Mouse (Mus musculus) midbrain, embryonic 12.5 days (tissue): ENCODE results near the gene Agap1. TPM values are rescaled to one million over a fixed set of nuclear protein-coding genes. Genes with fewer than 3 reads are reported as not detected.

Experiments used
- ATAC-seq: fragments of 200-750 bp; cut with Nextera tagmentation; 2 replicates; pipeline ENCODE4 v1.8.0; 2017; ENCODE audit warnings: low read depth, moderate TSS enrichment, moderate library complexity; ENCODE audit not compliant: low FRiP score
- H3K27ac ChIP-seq: fragments of 300-500 bp; sonication (generic); replicated peaks from 2 replicates; pipeline ENCODE4 v1.5.1; 2016; ENCODE audit warnings: mild to moderate bottlenecking
- H3K27me3 ChIP-seq: fragments of 300-500 bp; sonication (generic); 2 replicates; pipeline ENCODE4 v1.6.1; 2016; ENCODE audit warnings: mild to moderate bottlenecking
- H3K36me3 ChIP-seq: fragments of 300-500 bp; sonication (generic); 2 replicates; pipeline ENCODE4 v1.6.1; 2016
- H3K4me1 ChIP-seq: fragments of 300-500 bp; sonication (generic); 2 replicates; pipeline ENCODE4 v1.6.1; 2016
- H3K4me2 ChIP-seq: fragments of 300-500 bp; sonication (generic); replicated peaks from 2 replicates; pipeline ENCODE4 v1.6.1; 2016; ENCODE audit warnings: mild to moderate bottlenecking, moderate library complexity
- H3K4me3 ChIP-seq: fragments of 300-500 bp; sonication (generic); 2 replicates; pipeline ENCODE4 v1.5.1; 2016; ENCODE audit warnings: mild to moderate bottlenecking
- H3K9ac ChIP-seq: fragments of 300-500 bp; sonication (generic); replicated peaks from 2 replicates; pipeline ENCODE4 v1.6.1; 2016; ENCODE audit warnings: mild to moderate bottlenecking, moderate library complexity
- H3K9me3 ChIP-seq: fragments of 300-500 bp; sonication (generic); 2 replicates; pipeline ENCODE4 v1.6.1; 2016; ENCODE audit warnings: mild to moderate bottlenecking
- WGBS: fragments of 180-500 bp; shearing (Covaris S2); methylation state at CpG from one replicate; pipeline ENCODE4 v1.1.7; 2016; 5-methylcytosine and 5-hydroxymethylcytosine counted together
- polyA plus RNA-seq: library from polyadenylated mRNA; unstranded; fragments of >200 nt; fragmentation: Nextera tagmentation; extraction: Ambion mirVana; gene quantifications from 2 replicates; pipeline ENCODE4 v1.2.1, GENCODE M21; 2016

Agap1 gene
- polyA plus RNA-seq, 1 experiment from 2014 or later, result 61.9 TPM

DNA sequence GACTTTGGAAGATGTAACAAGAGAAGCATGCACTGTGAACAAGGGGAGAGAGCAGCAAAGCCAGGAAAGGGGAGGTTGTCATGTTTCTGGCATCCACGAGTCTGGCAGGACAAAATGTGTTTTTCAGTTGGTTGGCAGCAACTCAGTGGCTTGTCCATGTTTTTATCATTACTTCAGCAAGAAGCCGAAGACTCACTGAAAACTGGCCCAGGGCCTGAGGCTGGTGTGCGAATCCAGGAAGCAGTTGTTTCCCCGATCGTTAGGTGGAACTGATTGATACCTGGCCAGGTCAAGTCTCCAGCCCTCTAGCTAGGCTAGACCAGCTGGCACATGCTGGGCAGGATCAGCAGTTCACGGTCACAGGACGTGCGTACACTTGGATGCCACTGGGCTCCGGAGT is 162.7 kb downstream of the Agap1 start:
- H3K27ac ChIP-seq, result no peak overlapping the region
- peaks cover 3% of the 10 kb centered on the region; the same call in 1 of the 2 replicates for H3K4me1 ChIP-seq
- H3K9ac ChIP-seq, result no peak overlapping the region
- no peaks in the 10 kb centered on the region for H3K9me3 ChIP-seq
- H3K36me3 ChIP-seq, result peaks cover 30% of the 10 kb centered on the region
- no peaks in the 10 kb centered on the region for H3K27me3 ChIP-seq
- no peak overlapping the region for H3K4me3 ChIP-seq
- 90% methylated on average over 9 of the region's 9 CpGs for WGBS
- no peak overlapping the region for H3K4me2 ChIP-seq
- ATAC-seq, result no peak

- no peak overlapping the region for H3K27ac ChIP-seq
- H3K4me2 ChIP-seq, result no peak overlapping the region
- 90% methylated on average over 2 of the region's 2 CpGs for WGBS
- H3K9ac ChIP-seq, result no peak overlapping the region
- no peak overlapping the region for H3K4me3 ChIP-seq
- peaks cover 3% of the 10 kb centered on the region; the same call in 1 of the 2 replicates for H3K4me1 ChIP-seq
- H3K36me3 ChIP-seq, result peaks cover 16% of the 10 kb centered on the region; the same call in 1 of the 2 replicates
- H3K9me3 ChIP-seq, result no peaks in the 10 kb centered on the region
- no peaks in the 10 kb centered on the region for H3K27me3 ChIP-seq
- no peak for ATAC-seq
Measured at GRCm38 (mm10) chr1:89619963-89620362, 165.4 kb downstream of the Agap1 start.

- H3K4me3 ChIP-seq, result no peak overlapping the region
- peaks cover 3% of the 10 kb centered on the region; the same call in 1 of the 2 replicates for H3K4me1 ChIP-seq
- no peaks in the 10 kb centered on the region for H3K27me3 ChIP-seq
- peaks cover 15% of the 10 kb centered on the region; the same call in 1 of the 2 replicates for H3K36me3 ChIP-seq
- no peak overlapping the region for H3K9ac ChIP-seq
- no peaks in the 10 kb centered on the region for H3K9me3 ChIP-seq
- no peak overlapping the region; the same call in 1 of the 2 replicates for H3K27ac ChIP-seq
- 77% methylated on average over 6 of the region's 8 CpGs for WGBS
- no peak overlapping the region for H3K4me2 ChIP-seq
- ATAC-seq, result no peak
Measured at GRCm38 (mm10) chr1:89621014-89621791, 166.6 kb downstream of the Agap1 start.

- no peak overlapping the region for H3K27ac ChIP-seq
- ATAC-seq, result no peak
- H3K9me3 ChIP-seq, result no peaks in the 10 kb centered on the region
- no peak overlapping the region for H3K4me2 ChIP-seq
- H3K36me3 ChIP-seq, result peaks cover 14% of the 10 kb centered on the region; the same call in 1 of the 2 replicates
- no peak overlapping the region for H3K4me3 ChIP-seq
- H3K4me1 ChIP-seq, result peaks cover 6% of the 10 kb centered on the region; the same call in 1 of the 2 replicates
- no peak overlapping the region for H3K9ac ChIP-seq
- 90% methylated on average over 8 of the region's 8 CpGs for WGBS
- no peaks in the 10 kb centered on the region for H3K27me3 ChIP-seq
Measured at GRCm38 (mm10) chr1:89621952-89622351, 167.3 kb downstream of the Agap1 start.

- H3K27ac ChIP-seq, result no peak overlapping the region
- ATAC-seq, result no peak
- H3K9me3 ChIP-seq, result no peaks in the 10 kb centered on the region
- H3K4me1 ChIP-seq, result peaks cover 10% of the 10 kb centered on the region; the same call in 1 of the 2 replicates
- H3K36me3 ChIP-seq, result peaks cover 6% of the 10 kb centered on the region; the same call in 1 of the 2 replicates
- H3K9ac ChIP-seq, result no peak overlapping the region
- no peak overlapping the region for H3K4me2 ChIP-seq
- H3K27me3 ChIP-seq, result no peaks in the 10 kb centered on the region
- WGBS, result 92% methylated on average over 7 of the region's 7 CpGs
- H3K4me3 ChIP-seq, result no peak overlapping the region
Measured at GRCm38 (mm10) chr1:89622801-89623200, 168.2 kb downstream of the Agap1 start.

DNA sequence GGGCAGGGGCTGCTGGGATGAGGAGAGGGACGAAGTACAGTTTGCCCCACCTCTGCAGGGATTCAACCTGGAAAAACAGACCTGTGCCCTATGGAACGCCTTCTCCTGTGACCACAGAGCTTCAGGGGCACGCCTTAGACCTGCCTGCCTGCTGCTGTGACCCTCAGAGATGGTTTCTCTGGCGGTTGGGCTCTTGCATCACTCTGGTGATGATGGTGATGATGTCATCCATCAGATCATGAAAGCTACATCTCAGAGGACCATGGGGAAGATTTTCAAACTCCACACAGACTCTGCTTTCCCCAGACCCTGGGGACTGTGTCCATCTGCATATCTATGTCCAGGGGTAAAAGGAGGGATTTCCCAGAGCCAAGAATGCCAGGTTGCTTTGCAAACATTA is 170.7 kb downstream of the Agap1 start:
- Histone ChIP-seq H3K4me1 (peaks cover 10% of the 10 kb centered on the region; the same call in 1 of the 2 replicates), H3K4me3 (no peak overlapping the region), H3K27ac (no peak overlapping the region), H3K36me3 (peaks cover 21% of the 10 kb centered on the region), H3K9ac (no peak overlapping the region), H3K27me3 (no peaks in the 10 kb centered on the region), H3K9me3 (no peaks in the 10 kb centered on the region), H3K4me2 (no peak overlapping the region)
- WGBS, result 87% methylated on average over 4 of the region's 4 CpGs
- no peak for ATAC-seq

DNA sequence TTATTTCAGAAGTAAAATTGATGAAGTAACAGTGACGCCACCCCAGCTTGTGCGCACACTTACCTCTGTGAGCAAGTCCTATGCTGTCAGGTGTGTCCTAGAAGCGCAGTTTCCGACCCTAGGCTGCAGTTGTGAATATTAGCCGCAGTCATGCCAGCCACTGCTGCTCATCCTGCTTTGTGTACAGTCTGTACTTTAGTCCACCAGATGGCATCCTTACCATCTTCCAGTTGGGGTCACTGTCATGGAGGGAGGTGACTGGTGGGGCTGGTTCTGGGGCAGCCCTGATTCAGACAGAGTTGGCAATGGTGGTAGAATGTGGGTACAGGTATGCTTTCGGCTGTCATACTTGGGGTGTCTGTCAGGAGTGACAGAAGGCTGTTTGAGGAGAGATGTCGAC is 171.4 kb downstream of the Agap1 start:
- no peak for ATAC-seq
- Histone ChIP-seq H3K4me2 (no peak overlapping the region), H3K9me3 (no peaks in the 10 kb centered on the region), H3K4me1 (peaks cover 7% of the 10 kb centered on the region; the same call in 1 of the 2 replicates), H3K9ac (no peak overlapping the region), H3K27ac (no peak overlapping the region), H3K4me3 (no peak overlapping the region), H3K27me3 (no peaks in the 10 kb centered on the region), H3K36me3 (peaks cover 25% of the 10 kb centered on the region)
- 94% methylated on average over 7 of the region's 7 CpGs for WGBS

DNA sequence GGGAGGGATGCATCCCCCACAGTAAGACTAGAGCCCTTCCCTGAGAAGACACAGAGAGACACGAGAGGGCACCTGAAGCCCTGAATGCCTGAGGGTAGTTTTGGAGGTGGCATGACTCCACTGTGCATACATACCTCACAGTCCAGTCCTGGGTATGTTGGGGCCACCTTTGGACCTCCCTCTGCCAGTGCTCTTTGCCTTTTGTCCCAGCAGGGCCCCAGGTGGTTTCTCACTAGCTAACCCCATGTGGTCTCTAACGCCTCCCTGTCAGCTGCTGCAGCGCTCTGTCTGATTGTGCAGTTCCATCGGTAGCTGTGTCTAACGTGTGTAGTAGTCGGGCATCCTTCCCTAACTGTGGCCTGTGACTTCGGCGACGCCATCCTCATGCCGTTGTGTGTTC is 172.3 kb downstream of the Agap1 start:
- peaks cover 25% of the 10 kb centered on the region for H3K36me3 ChIP-seq
- H3K27me3 ChIP-seq, result no peaks in the 10 kb centered on the region
- no peak overlapping the region for H3K4me3 ChIP-seq
- no peak overlapping the region for H3K9ac ChIP-seq
- H3K9me3 ChIP-seq, result no peaks in the 10 kb centered on the region
- peaks cover 6% of the 10 kb centered on the region; the same call in 1 of the 2 replicates for H3K4me1 ChIP-seq
- ATAC-seq, result no peak
- 76% methylated on average over 10 of the region's 10 CpGs for WGBS
- no peak overlapping the region for H3K4me2 ChIP-seq
- peak overlapping the region; percentile 16 for H3K27ac ChIP-seq

DNA sequence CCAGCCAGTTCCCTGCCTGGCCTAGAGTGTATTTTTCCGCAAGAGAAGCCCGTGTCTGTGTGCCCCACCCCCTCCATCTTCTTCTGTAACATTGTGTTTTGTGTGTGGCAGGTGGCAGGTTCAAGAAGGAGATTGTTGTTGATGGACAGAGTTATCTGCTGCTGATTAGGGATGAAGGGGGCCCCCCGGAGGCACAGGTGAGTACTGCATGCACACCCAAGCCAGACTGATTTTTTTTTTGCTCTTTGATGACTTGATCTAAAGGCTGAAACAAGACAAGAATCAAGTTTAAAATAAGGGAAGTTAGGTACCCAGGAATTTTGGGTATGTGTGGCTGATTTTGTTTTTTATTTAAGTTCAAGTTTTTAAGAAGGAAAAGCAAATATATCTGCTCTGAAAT is 173.0 kb downstream of the Agap1 start:
- Histone ChIP-seq H3K4me3 (no peak overlapping the region), H3K4me2 (no peak overlapping the region), H3K27me3 (no peaks in the 10 kb centered on the region), H3K4me1 (peaks cover 6% of the 10 kb centered on the region; the same call in 1 of the 2 replicates), H3K9ac (no peak overlapping the region), H3K36me3 (peaks cover 25% of the 10 kb centered on the region), H3K27ac (no peak overlapping the region), H3K9me3 (no peaks in the 10 kb centered on the region)
- WGBS, result 57% methylated on average over 3 of the region's 3 CpGs
- no peak for ATAC-seq

DNA sequence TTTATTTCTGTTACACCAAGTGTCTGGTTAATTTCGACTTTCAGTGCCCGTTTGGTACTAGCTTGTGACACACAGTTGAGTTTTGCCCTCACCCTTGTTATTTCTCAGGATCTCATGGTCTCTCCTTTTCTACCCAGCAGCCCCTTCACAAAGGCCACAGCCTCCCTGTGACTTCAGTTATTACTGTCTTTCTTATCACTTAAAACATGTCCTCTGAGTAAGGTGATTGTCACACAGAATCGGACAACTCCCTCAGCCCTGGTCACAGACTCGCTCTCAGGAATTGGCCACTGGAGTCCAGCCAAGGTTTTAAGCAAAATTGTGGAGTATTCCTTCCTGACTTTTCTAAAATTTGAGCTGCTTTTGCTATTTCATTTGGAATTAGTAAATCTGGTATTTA is 176.2 kb downstream of the Agap1 start:
- no peak overlapping the region for H3K4me2 ChIP-seq
- H3K36me3 ChIP-seq, result peaks cover 44% of the 10 kb centered on the region
- H3K9ac ChIP-seq, result no peak overlapping the region
- 91% methylated on average over 4 of the region's 4 CpGs for WGBS
- H3K27me3 ChIP-seq, result no peaks in the 10 kb centered on the region
- no peak overlapping the region for H3K4me3 ChIP-seq
- ATAC-seq, result no peak
- peaks cover 6% of the 10 kb centered on the region; the same call in 1 of the 2 replicates for H3K4me1 ChIP-seq
- no peak overlapping the region for H3K27ac ChIP-seq
- no peaks in the 10 kb centered on the region for H3K9me3 ChIP-seq

GRCm38 (mm10) chr1:89631747-89632146 is 177.1 kb downstream of the Agap1 start:
- Histone ChIP-seq H3K27me3 (no peaks in the 10 kb centered on the region), H3K36me3 (peaks cover 50% of the 10 kb centered on the region), H3K4me3 (no peak overlapping the region), H3K4me2 (no peak overlapping the region), H3K27ac (no peak overlapping the region), H3K9ac (no peak overlapping the region), H3K4me1 (peaks cover 6% of the 10 kb centered on the region; the same call in 1 of the 2 replicates), H3K9me3 (no peaks in the 10 kb centered on the region)
- ATAC-seq, result no peak
- WGBS, result 37% methylated on average over 1 of the region's 1 CpGs

DNA sequence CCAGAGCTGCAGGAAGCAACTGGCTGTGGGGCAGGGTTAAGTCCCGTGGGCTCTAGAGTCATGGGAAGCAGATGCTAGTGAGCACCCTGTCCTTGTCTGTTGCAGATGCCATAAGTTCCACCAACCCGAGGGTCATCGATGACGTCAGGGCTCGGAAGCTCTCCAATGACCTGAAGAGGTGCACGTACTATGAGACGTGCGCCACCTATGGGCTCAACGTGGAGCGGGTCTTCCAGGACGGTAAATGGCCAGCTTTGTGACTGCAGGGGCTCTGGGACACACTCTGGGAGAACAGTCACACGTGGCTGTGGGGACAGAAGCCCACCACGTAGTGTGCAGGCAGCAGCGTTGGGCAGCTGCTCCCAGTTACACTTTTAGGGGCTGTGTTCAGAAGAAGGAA is 179.4 kb downstream of the Agap1 start:
- no peaks in the 10 kb centered on the region for H3K9me3 ChIP-seq
- peaks cover 66% of the 10 kb centered on the region for H3K36me3 ChIP-seq
- 78% methylated on average over 14 of the region's 14 CpGs for WGBS
- no peak overlapping the region for H3K4me2 ChIP-seq
- ATAC-seq, result no peak
- H3K27ac ChIP-seq, result no peak overlapping the region
- no peaks in the 10 kb centered on the region for H3K27me3 ChIP-seq
- H3K4me3 ChIP-seq, result no peak overlapping the region
- H3K9ac ChIP-seq, result no peak overlapping the region
- H3K4me1 ChIP-seq, result no peaks in the 10 kb centered on the region
